Mouse (Mus musculus) forebrain, embryonic 13.5 days (tissue): ENCODE measurements around the gene Uba5. TPM values are rescaled to one million over a fixed set of nuclear protein-coding genes. Genes with fewer than 3 reads are reported as not detected.

Experiments used
- ATAC-seq: fragments of 200-750 bp; cut with Nextera tagmentation; 2 replicates; pipeline ENCODE4 v1.8.0; 2017
- H3K27ac ChIP-seq: fragments of 300-500 bp; sonication (generic); 2 replicates; pipeline ENCODE4 v1.5.1; 2015; ENCODE audit warnings: inconsistent platforms, mild to moderate bottlenecking, moderate library complexity
- H3K27me3 ChIP-seq: fragments of 300-500 bp; sonication (generic); 2 replicates; pipeline ENCODE4 v1.6.1; 2015; ENCODE audit warnings: mild to moderate bottlenecking, inconsistent platforms
- H3K36me3 ChIP-seq: fragments of 300-500 bp; sonication (generic); 2 replicates; pipeline ENCODE4 v1.6.1; 2015; ENCODE audit warnings: mild to moderate bottlenecking, inconsistent platforms; ENCODE audit not compliant: poor library complexity, severe bottlenecking
- H3K4me1 ChIP-seq: fragments of 300-500 bp; sonication (generic); 2 replicates; pipeline ENCODE4 v1.6.1; 2015; ENCODE audit warnings: inconsistent platforms
- H3K4me2 ChIP-seq: fragments of 300-500 bp; sonication (generic); 2 replicates; pipeline ENCODE4 v1.6.1; 2015; ENCODE audit warnings: inconsistent platforms, mild to moderate bottlenecking, moderate library complexity
- H3K4me3 ChIP-seq: fragments of 300-500 bp; sonication (generic); 2 replicates; pipeline ENCODE4 v1.5.1; 2015; ENCODE audit warnings: mild to moderate bottlenecking, inconsistent platforms
- H3K9ac ChIP-seq: fragments of 300-500 bp; sonication (generic); 2 replicates; pipeline ENCODE4 v1.6.1; 2015; ENCODE audit warnings: mild to moderate bottlenecking, inconsistent platforms
- H3K9me3 ChIP-seq: fragments of 300-500 bp; sonication (generic); replicated peaks from 2 replicates; pipeline ENCODE4 v1.6.1; 2016; ENCODE audit warnings: inconsistent platforms
- WGBS: fragments of 180-500 bp; shearing (Covaris S2); methylation state at CpG from one replicate; pipeline ENCODE4 v1.1.7; 2015; 5-methylcytosine and 5-hydroxymethylcytosine counted together
- polyA plus RNA-seq: library from polyadenylated mRNA; unstranded; fragments of >200 nt; fragmentation: Nextera tagmentation; extraction: Ambion mirVana; gene quantifications from 2 replicates; pipeline ENCODE4 v1.2.1, GENCODE M21; 2015

Gene Uba5
- polyA plus RNA-seq, 1 experiment from 2014 or later: 51.4 TPM

GRCm38 (mm10) chr9:104002913-104003330 is 60.0 kb downstream of the Uba5 start:
- H3K4me3 ChIP-seq: peak overlapping the region; percentile 67
- H3K27me3 ChIP-seq: peaks cover 3% of the 10 kb centered on the region
- under 1% methylated on average over 37 of the region's 37 CpGs for WGBS

GRCm38 (mm10) chr9:104001921-104002859 is 60.7 kb downstream of the Uba5 start, which contains the start of gene Nphp3:
Gene Nphp3 (plus strand): TSS chr9:104002544.
- 1% methylated on average over 55 of the region's 55 CpGs for WGBS
- ATAC-seq: peak; percentile 98
- Histone ChIP-seq H3K9ac (peak within 1 kb of the TSS; percentile 71), H3K36me3 (no peaks in the 10 kb centered on the region), H3K27ac (peak within 1 kb of the TSS; percentile 69), H3K27me3 (peaks cover 3% of the 10 kb centered on the region), H3K4me2 (peak within 1 kb of the TSS; percentile 72), H3K4me3 (peak within 1 kb of the TSS; percentile 67), H3K4me1 (0 out of 2 replicates have a peak, but pooled peaks cover 9% of the 10 kb centered on the region), H3K9me3 (no peaks in the 10 kb centered on the region)

More at GRCm38 (mm10) chr9:104002913-104003330, 60.0 kb downstream of the Uba5 start:
- Histone ChIP-seq H3K9me3 (no peaks in the 10 kb centered on the region), H3K27ac (peak overlapping the region; percentile 69), H3K9ac (peak overlapping the region; percentile 71), H3K36me3 (no peaks in the 10 kb centered on the region), H3K4me1 (0 out of 2 replicates have a peak, but pooled peaks cover 9% of the 10 kb centered on the region), H3K4me2 (peak overlapping the region; percentile 72)
- peak; percentile 65 for ATAC-seq

GRCm38 (mm10) chr9:104000601-104001000 is 62.3 kb downstream of the Uba5 start:
- WGBS: 68% methylated on average over 3 of the region's 3 CpGs
- ATAC-seq: no peak
- Histone ChIP-seq H3K9me3 (no peaks in the 10 kb centered on the region), H3K9ac (no peak overlapping the region), H3K27me3 (peaks cover 3% of the 10 kb centered on the region), H3K4me1 (0 out of 2 replicates have a peak, but pooled peaks cover 9% of the 10 kb centered on the region), H3K27ac (no peak overlapping the region), H3K36me3 (no peaks in the 10 kb centered on the region), H3K4me3 (no peak overlapping the region), H3K4me2 (no peak overlapping the region)

Other genes with a start within 250 kb of the Uba5 start
- 2.9 and 3.1 TPM in 2 replicates for gene Nphp3, start 60.6 kb downstream of the Uba5 start, polyA plus RNA-seq
- not detected in 2 replicates for gene Gm28305, start 22.5 kb downstream of the Uba5 start, polyA plus RNA-seq
- 5.6 and 6.8 TPM in 2 replicates for gene Acad11, start 243 bp upstream of the Uba5 start, polyA plus RNA-seq
- gene Ackr4, start 63.8 kb upstream of the Uba5 start, polyA plus RNA-seq: 0.36 and 0.47 TPM in 2 replicates
- gene Dnajc13, start 199.8 kb upstream of the Uba5 start, polyA plus RNA-seq: 16.7 and 18.6 TPM in 2 replicates